Mouse (Mus musculus): ENCODE data around the gene Nefh. TPM values are rescaled to one million over a fixed set of nuclear protein-coding genes. Genes with fewer than 3 reads are reported as not detected.

Gene Nefh
- polyA plus RNA-seq (2012; ENCODE audit: low replicate concordance): 1.9 and 2.2 TPM in 2 replicates

DNA sequence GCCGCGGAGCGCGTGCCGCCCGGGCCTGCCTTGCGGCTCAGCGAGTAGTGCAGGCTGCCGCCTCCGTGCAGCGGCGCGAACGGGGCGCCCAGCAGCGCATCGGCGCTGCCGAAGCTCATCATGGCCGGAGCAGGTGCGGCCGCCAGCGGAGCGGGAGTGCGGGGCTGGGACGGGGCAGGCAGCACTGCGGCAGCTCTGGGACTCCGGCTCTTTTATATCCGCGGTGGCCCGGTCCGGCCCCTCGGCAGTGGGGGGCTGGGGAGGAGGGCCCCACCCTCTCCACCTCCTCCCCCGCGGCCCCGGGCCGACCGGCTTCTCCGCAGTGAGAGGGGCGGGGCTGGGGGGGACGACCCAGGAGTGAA, at the start of gene Nefh:
Gene Nefh, minus strand, starts transcription at position 252 of the 362 bp plus-strand sequence.

GRCm38 (mm10) chr11:4986695-4987486, 39.0 kb upstream of the Nefh start, which contains the start of gene Ap1b1:
TSS of gene Ap1b1 (plus strand) at chr11:4986824.

DNA sequence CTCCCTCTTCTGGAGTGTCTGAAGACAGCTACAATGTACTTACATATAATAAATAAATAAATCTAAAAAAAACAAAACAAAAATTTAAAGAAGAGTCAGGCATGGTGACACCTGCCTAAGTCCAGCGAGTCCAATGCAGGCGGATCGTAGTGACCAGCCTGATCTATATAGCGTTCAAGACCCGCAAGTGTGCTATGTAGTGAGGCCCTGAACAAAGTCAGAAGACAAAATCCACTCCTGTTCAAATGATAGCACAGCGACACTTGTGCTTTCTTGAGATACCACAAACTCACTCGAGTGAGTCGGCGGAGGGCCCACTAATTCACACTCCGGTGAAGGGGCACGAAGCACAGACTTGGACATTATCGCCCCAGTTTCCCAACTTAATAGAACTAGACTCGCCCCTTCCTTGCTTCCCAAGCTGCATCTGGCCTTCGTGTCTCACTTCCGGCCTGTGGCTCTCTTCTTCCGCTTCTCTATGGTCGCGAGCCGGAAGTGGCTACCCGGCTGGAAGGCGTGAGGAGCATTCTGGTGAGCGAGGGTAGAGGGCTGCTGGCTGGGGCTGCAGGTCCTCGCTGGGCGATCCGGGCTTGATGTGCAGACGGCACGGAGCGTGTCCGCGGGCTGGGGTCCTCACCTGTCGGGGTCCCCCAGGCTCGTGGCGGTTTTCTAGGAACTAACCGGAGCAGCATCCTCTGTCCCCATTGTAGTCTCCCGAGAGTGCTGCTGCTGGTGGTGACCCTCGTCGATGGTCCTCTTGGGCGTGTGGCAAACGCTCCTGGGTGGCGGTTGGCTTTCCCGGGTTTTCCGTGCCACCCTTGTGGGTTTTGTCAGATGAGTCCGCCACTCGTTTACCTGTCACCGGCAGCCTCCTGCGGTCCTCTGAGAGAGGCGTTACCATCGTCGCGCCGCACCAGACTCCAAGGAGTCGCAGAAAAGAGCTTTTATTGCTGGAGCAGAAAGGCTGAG, 52.7 kb downstream of the Nefh start, which contains the start of gene Thoc5:
Gene Thoc5, plus strand, starts transcription at position 473 of the 969 bp plus-strand sequence.

Other genes starting within 250 kb of the Nefh start
- 66.5 and 95.5 TPM in 2 replicates for gene Uqcr10, start 243.7 kb downstream of the Nefh start, polyA plus RNA-seq (2012; ENCODE audit: low replicate concordance)
- gene Zmat5, start 243.4 kb downstream of the Nefh start, polyA plus RNA-seq (2012; ENCODE audit: low replicate concordance): 52.4 and 98.8 TPM in 2 replicates
- 0.13 TPM in 1 of 2 replicates, not detected in the other for gene Cabp7, start 201.3 kb downstream of the Nefh start, polyA plus RNA-seq (2012; ENCODE audit: low replicate concordance)
- gene Nf2, start 98.5 kb downstream of the Nefh start, polyA plus RNA-seq (2012; ENCODE audit: low replicate concordance): 94.4 and 149 TPM in 2 replicates
- 0.70 and 6.5 TPM in 2 replicates for gene Nipsnap1, start 74.1 kb downstream of the Nefh start, polyA plus RNA-seq (2012; ENCODE audit: low replicate concordance)
- 1.8 and 5.6 TPM in 2 replicates for gene Thoc5, start 52.7 kb downstream of the Nefh start, polyA plus RNA-seq (2012; ENCODE audit: low replicate concordance)
- 31.9 and 88.7 TPM in 2 replicates for gene Ap1b1, start 38.8 kb upstream of the Nefh start, polyA plus RNA-seq (2012; ENCODE audit: low replicate concordance)
- 0.27 and 0.33 TPM in 2 replicates for gene Rasl10a, start 110.1 kb upstream of the Nefh start, polyA plus RNA-seq (2012; ENCODE audit: low replicate concordance)
- gene Gas2l1, start 117.3 kb upstream of the Nefh start, polyA plus RNA-seq (2012; ENCODE audit: low replicate concordance): 86.0 and 97.3 TPM in 2 replicates
- gene Rhbdd3, start 150.9 kb upstream of the Nefh start, polyA plus RNA-seq (2012; ENCODE audit: low replicate concordance): 36.1 and 48.5 TPM in 2 replicates
- 388 and 749 TPM in 2 replicates for gene Ewsr1, start 151.2 kb upstream of the Nefh start, polyA plus RNA-seq (2012; ENCODE audit: low replicate concordance)
- 3.4 and 7.6 TPM in 2 replicates for gene Emid1, start 204.2 kb upstream of the Nefh start, polyA plus RNA-seq (2012; ENCODE audit: low replicate concordance)

Data from leukemia stem cell, adult 10-12 weeks (primary cell).